Mouse (Mus musculus) CD4-positive helper T cell, adult 2 months (primary cell): Measurements from ENCODE around the gene Prdm11.

Source experiments
- DNase-seq: peaks from one replicate; pipeline ENCODE4 v3.0.0-alpha.2; 2012; ENCODE audit warnings: low read depth, missing footprints, low spot score

Prdm11 gene

DNA sequence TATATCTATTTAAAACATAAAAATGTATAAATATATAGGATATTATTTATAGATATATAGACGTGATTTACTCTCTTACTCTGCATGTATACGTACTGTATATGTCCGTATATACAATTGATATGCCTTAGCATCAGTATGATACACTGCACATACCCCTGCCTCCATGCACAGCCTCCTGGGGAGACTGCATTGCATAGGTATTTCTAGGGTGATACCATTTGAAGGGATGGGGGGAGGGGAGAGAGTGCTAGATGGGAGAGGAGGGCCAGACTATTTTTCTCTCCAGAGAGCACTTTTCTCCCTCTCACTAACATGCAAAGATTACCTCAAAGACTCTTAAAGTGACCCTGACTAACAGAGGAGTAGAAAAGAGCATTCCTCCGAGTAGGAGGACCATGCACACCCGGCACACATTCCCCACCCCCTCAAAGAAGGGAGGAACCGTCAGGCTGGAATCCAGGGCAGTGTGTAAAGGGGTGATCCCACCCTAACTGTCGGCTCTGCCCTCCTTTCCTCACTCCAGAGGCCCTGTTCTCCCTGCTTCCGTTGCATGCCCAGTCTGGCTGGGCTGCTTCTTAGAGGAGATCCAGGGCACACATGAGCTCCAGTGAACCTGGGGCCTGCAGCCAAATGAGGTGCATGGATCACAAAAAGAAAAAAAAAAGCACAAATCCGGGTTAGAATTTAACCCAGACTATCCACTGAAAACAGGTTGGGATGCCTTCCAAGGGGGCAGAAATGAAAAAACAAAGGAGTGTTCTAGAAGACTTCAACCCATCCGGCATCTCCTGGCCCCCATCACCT lies 78.7 kb downstream of the Prdm11 start:
- no peak for DNase-seq

- no peak for DNase-seq
These were observed 79.7 kb downstream of the Prdm11 start for GRCm38 (mm10) chr2:92966257-92966656.

- no peak for DNase-seq
These were observed 81.6 kb downstream of the Prdm11 start for GRCm38 (mm10) chr2:92964345-92964744.

DNA sequence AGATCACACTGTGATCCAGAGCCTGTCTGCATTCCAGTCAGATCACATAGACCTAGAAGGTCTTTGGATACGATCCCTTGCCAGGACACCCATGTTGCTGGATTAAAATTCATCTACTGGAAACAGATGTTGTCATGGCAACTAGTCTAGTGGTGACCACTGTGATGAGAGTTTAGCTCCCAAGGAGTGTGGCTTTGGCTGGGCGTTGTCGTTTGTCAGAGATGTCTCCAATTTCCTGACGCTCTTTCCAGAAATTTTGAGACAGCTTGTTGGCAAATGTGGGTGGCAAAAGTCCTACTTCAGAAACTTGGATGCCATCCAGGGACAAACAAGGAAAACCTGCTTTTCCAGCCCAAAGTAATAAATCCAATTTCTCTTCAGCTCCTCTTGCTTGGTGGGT lies 87.3 kb downstream of the Prdm11 start:
- DNase-seq: no peak

GRCm38 (mm10) chr2:92956943-92957342 lies 89.0 kb downstream of the Prdm11 start:
- DNase-seq: no peak

DNA sequence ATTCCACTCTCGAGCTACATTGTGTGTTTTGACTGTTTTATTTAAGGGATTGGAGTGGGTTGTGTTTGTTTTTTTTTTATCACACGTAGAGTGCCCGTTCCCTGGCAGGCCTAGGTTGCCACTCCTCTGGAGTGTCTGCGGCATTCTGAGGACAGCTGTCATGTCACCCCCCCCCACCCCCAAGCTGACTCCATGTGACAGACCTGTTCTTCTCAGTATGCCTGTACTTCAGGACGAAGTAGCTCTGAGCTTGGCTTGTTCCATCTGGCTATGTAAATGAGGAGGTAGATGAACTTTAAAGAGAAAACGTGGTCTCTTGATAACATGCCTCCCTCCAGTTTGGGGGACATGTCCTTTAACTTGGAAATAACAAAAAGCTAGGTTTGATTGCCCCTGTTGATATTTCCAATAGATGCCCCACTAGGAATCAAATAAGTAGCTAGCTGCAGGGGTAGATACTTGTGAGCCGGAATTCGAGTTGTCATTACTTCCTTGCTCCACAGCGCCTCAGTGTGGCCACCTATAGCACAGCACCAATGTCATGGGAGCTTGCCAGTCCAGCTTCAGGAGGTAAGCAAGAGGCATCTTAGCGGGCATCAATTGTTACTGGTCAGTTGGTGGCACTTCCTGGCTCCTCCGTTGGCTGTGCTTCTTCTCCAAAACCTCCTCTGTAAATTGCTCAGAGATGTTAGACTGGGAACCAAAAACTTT lies 91.4 kb downstream of the Prdm11 start:
- DNase-seq: peak; percentile 54

DNA sequence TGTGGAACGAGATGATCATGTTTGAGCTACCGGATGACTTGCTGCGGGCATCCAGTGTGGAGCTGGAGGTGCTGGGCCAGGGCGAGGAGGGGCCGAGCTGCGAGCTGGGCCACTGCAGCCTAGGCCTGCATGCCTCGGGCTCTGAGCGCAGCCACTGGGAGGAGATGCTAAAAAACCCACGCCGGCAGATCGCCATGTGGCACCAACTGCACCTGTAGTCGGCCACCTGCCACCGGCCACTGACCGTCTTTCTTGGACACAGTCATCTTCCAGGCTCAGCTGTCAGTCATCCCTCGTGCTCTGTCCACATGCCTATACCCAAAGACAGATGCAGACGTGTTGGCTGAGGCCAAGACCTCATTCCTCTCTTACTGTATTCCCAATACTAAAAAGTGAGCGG lies 92.5 kb downstream of the Prdm11 start:
- DNase-seq: no peak

GRCm38 (mm10) chr2:92949518-92949917 lies 96.4 kb downstream of the Prdm11 start:
- no peak for DNase-seq

GRCm38 (mm10) chr2:92948699-92949300 lies 97.2 kb downstream of the Prdm11 start:
- no peak for DNase-seq

DNA sequence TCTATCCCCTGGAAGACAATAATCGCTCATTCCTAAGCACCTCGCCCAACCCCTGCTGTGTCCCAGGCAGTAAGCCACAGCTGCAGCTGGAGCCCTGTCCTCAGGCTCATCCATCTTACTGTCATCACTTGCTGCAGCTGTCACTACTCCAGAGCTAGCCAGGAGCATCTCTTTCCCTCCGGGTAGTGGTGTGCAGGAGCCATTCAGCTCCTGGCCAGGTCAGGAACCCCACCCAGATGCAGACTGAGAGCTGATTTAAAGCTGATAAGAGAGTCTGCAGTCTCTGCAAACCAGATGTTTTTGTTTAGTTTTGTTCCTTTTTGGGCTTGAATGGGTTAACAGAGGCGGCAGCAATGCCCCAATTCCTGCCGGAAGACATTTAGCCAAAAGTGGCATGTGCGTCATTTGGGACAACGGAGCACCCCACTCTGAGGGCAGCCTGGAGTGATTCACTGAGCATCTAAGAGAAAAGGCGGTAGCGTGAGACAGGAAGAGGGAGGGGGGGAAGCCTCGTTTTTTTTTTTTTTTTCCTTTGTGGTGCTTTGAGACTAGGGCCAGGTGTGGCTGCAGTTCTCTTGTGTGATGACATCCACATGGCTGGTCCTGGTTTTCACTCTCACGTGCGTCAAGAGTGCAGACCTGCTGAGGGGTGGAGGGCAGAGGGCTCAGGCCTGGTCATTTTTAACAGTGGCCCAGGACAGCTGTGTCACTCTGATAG lies 97.8 kb downstream of the Prdm11 start:
- DNase-seq: peak; percentile 65

DNA sequence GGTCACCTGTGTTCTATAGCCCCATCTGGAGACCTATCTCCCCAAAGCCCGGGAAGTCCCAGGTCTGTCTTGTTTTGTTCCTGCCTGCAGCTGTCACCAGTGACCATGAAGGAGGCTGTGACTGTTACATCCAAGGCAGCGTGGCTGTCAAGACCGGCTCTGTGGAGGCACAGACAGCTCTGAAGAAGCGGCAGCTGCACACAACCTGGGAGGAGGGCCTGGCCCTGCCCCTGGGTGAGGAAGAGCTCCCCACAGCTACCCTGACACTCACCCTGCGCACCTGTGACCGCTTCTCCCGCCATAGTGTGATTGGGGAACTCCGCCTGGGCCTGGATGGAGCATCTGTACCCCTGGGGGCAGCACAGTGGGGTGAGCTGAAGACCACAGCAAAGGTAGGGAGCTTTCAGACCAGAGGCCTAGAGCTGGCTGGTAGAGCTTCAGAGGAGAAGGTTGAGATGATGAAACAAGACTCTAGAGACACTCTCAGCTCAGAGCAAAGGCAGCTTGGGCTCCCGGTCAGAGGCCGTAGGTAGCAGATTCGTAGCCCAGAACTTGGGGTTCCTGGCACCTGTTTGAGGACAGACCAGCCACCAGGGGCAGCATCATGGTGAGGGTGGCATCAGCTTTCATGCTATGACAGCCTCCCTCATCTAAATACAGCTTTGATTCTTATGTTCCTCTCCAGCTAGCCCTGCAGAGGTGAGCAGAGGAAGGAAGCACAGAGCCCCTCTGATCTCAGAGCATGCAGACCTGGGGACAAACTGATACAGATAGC lies 100.0 kb downstream of the Prdm11 start:
- DNase-seq: peak; percentile 47

DNA sequence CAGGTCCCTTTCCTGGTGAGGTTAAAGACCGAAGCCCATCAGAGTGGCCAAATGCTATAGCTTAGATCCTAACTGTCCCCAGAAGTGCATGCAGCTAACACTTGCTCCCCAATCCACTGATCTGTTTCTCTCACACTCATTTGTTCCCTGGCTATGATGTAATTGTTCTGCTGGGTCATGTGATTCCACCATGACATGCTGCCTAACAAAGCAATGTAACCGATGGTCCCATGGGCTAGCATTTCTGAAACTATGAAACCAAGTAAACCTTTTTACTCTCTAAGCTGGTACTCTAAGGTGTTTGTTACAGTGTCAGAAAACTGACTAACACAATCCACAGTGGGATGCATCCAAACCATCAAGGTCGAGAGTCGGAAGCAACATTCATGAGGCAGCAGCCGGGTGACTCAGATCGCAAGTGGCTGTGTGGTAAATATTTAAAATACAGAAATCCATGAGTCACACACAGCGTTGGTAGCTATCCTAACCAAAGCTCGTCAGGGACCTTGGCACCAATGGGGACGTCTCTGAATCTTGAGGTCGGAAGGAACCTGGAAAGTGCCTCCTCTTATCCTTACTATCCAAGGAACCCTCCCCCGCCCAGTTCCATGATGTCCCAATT lies 100.7 kb downstream of the Prdm11 start:
- DNase-seq: peak; percentile 16

GRCm38 (mm10) chr2:92944356-92944755 lies 101.6 kb downstream of the Prdm11 start:
- DNase-seq: peak; percentile 17

GRCm38 (mm10) chr2:92943406-92943805 lies 102.6 kb downstream of the Prdm11 start:
- no peak for DNase-seq

DNA sequence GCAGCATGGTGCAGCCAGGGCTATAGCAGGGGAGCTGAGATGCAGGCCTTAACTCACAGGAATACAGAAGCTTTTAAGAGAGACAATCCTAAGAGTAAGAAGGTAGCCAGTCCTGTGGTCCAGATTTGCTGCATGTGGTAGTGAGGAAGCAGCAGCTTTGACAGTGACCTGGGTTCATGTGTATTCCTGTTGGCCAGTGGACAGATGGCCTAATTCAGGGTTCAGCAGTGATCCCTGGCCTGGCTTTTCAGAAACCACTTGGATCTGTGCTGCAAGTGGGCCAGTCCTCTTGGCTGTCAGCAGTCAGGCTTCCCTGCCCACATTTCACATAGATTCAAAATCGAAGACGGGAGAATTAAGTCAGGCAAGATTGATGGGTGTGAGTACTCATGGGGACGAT lies 104.5 kb downstream of the Prdm11 start:
- DNase-seq: no peak

DNA sequence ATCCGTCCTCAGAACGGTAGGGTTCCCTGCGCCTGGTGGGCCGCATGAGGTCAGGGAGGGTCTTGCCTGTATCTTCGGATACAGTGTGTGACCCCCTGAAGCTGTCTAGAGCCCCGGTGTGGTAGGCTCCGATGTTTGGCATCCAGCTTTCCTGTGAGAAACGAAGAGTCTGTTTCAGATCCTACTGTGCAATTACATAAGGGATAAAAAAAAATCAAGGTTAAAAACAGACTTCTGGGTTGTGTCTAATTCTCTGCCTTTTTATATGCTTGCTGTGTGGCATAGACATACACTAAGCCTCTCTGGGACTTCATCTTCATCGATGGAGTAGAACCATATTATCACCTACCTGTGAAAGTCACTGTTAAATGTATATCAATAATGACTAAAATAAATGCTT lies 105.0 kb downstream of the Prdm11 start:
- DNase-seq: no peak

GRCm38 (mm10) chr2:92938827-92939226 lies 107.1 kb downstream of the Prdm11 start:
- DNase-seq: no peak

DNA sequence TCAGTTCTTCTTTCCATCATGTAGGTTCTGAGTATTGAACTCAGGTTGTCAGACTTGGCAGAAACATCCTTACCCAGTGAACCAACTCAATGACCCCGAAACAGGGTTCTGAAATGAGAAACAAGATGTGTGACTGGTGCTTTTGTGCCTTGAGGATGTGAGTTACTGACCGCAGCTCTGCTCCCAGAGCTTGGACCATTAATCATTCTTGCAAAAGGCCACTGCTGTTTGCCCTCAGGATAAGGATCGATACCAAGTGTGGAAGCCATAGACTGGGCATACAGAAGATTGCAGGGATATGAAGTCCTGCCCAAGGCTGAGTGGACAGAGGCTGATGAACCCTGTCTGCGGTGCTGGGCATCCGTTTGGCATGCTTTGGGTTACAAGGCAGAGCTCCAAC lies 107.9 kb downstream of the Prdm11 start:
- DNase-seq: no peak

DNA sequence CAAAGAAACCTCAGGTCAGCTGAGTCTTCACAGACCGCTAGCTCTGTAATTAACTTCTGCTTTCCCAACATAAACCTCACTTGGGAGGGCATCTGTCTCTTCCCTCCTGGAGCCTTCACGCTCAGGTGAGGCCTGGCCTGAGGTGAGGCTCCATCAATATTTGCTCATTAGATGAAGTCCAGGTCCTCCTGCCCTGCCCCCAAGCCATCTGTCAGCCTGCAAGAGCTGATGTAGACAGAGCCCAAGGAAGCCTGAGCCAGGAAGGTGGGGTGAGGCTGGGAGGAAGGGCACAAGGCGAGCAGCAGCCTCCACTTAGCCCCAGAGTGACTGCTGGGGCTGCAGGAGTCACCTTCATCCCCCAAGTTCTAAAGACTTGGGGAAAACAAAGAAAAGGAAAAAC lies 110.5 kb downstream of the Prdm11 start:
- no peak for DNase-seq

- no peak for DNase-seq
These were observed 111.5 kb downstream of the Prdm11 start for GRCm38 (mm10) chr2:92934312-92934982.
